Mouse (Mus musculus) forebrain, embryonic 11.5 days (tissue): Measurements from ENCODE around the gene Mast3. TPM values are rescaled to one million over a fixed set of nuclear protein-coding genes. Genes with fewer than 3 reads are reported as not detected.

Source experiments
- ATAC-seq: fragments of 200-750 bp; cut with Nextera tagmentation; replicated peaks from 2 replicates; pipeline ENCODE4 v1.8.0; 2017; ENCODE audit warnings: moderate TSS enrichment; ENCODE audit not compliant: low FRiP score
- DNase-seq: peaks from one replicate; pipeline ENCODE4 v3.0.0-alpha.2; 2017; ENCODE audit warnings: low spot score
- H3K27ac ChIP-seq: fragments of 300-500 bp; sonication (generic); 2 replicates; pipeline ENCODE4 v1.5.1; 2014; ENCODE audit warnings: low read depth, low read length
- H3K27me3 ChIP-seq: fragments of 300-500 bp; sonication (generic); 2 replicates; pipeline ENCODE4 v1.6.1; 2014; ENCODE audit warnings: mild to moderate bottlenecking, low read length, mixed read lengths; ENCODE audit not compliant: control insufficient read depth, insufficient read depth
- H3K36me3 ChIP-seq: fragments of 300-500 bp; sonication (generic); 2 replicates; pipeline ENCODE4 v1.6.1; 2014; ENCODE audit warnings: mild to moderate bottlenecking, low read length, moderate library complexity, mixed read lengths; ENCODE audit not compliant: control insufficient read depth, insufficient read depth
- H3K4me1 ChIP-seq: fragments of 300-500 bp; sonication (generic); replicated peaks from 2 replicates; pipeline ENCODE4 v1.6.1; 2014; ENCODE audit warnings: low read length, mixed read lengths; ENCODE audit not compliant: control insufficient read depth, insufficient read depth
- H3K4me2 ChIP-seq: fragments of 300-500 bp; sonication (generic); 2 replicates; pipeline ENCODE4 v1.6.1; 2014; ENCODE audit warnings: low read depth, mild to moderate bottlenecking, low read length, moderate library complexity, mixed read lengths; ENCODE audit not compliant: severe bottlenecking
- H3K4me3 ChIP-seq: fragments of 300-500 bp; sonication (generic); 2 replicates; pipeline ENCODE4 v1.5.1; 2014; ENCODE audit warnings: low read depth, low read length
- H3K9ac ChIP-seq: fragments of 300-500 bp; sonication (generic); 2 replicates; pipeline ENCODE4 v1.6.1; 2014; ENCODE audit warnings: low read length
- H3K9me3 ChIP-seq: fragments of 300-500 bp; sonication (generic); 2 replicates; pipeline ENCODE4 v1.6.1; 2016; ENCODE audit warnings: low read length, mixed read lengths; ENCODE audit not compliant: control insufficient read depth
- WGBS: fragments of 180-500 bp; shearing (Covaris S2); extraction: QIAGEN DNeasy Blood & Tissue Kit; methylation state at CpG from one replicate; pipeline ENCODE4 v1.1.7; 2014; 5-methylcytosine and 5-hydroxymethylcytosine counted together
- polyA plus RNA-seq: library from polyadenylated mRNA; unstranded; fragments of >200 nt; fragmentation: Nextera tagmentation; extraction: Ambion mirVana; gene quantifications from 2 replicates; pipeline ENCODE4 v1.2.1, GENCODE M21; 2014

Gene Mast3
- polyA plus RNA-seq, 1 experiment from 2014 or later, result 15.9 TPM

DNA sequence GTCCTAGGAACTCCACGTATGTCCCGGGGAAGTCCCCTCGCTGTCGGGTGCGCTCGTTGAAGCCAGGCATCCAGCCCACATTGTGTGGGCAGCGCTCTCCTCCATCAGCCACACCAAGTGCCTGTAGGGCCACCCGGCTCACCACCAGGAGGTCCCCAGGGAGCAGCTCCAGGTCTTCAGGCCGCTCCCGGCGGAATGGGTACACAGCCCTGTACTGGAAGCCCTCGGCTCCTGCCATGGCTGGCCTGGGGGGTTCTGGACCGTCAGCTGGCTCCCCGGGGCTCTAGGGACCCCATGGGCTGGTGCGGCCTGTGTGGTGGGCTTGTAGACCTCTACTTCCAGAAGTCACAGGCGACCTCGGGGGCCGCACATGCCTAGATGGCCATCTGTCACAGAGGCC is 30.1 kb downstream of the Mast3 start:
- 94% methylated on average over 18 of the region's 18 CpGs for WGBS
- no peak overlapping the region for H3K4me2 ChIP-seq
- no peak overlapping the region for H3K9ac ChIP-seq
- ATAC-seq, result no peak
- no peak overlapping the region for H3K27ac ChIP-seq
- no peak for DNase-seq
- no peaks in the 10 kb centered on the region for H3K27me3 ChIP-seq
- H3K36me3 ChIP-seq, result peaks cover 2% of the 10 kb centered on the region; the same call in 1 of the 2 replicates
- no peaks in the 10 kb centered on the region for H3K9me3 ChIP-seq
- no peak overlapping the region for H3K4me3 ChIP-seq
- peaks cover 10% of the 10 kb centered on the region; the same call in 1 of the 2 replicates for H3K4me1 ChIP-seq

DNA sequence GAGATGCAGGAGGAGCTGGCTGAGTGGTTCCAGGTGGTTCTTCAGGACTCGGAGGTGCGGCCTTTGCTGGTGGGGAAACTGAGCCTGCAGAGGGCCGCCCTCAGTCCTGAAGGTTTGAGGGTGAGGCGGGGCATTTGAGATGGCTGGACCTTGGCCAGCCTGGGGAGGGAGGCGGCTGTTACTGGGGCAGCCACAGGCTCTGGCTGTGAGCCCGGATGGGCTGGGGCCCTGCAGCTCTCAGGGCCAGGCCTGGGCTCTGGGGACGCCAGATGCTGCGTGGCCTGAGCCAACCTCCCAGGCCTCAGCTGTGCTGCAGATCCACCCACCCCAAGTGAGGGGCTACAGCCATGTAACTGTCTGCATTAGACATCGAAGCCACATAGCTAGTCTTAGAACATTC is 31.0 kb downstream of the Mast3 start:
- Histone ChIP-seq H3K9ac (no peak overlapping the region), H3K4me3 (no peak overlapping the region), H3K27me3 (no peaks in the 10 kb centered on the region), H3K9me3 (no peaks in the 10 kb centered on the region), H3K27ac (no peak overlapping the region), H3K36me3 (peaks cover 2% of the 10 kb centered on the region; the same call in 1 of the 2 replicates), H3K4me2 (no peak overlapping the region), H3K4me1 (peaks cover 10% of the 10 kb centered on the region; the same call in 1 of the 2 replicates)
- 82% methylated on average over 9 of the region's 9 CpGs for WGBS
- no peak for DNase-seq
- ATAC-seq, result no peak

DNA sequence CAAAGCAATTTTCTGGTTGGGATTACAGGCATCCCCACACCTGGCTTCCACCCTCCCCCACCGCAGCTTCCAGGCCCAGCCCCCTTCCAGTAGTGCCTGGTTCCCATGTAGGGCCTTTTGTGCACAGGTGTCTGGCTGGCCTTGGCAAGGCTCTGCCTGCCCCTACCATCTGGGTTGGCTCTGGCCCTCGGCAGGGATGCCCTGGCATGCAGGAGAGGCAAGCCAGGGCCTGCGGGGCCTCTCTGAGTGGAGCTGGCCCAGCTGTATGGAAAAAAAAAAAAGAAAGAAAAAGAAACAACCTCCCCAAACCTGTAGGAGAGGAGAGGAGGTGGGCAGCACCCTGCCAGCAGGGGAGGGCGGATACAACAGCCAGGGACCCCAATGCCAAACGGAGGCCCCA is 31.4 kb downstream of the Mast3 start:
- Histone ChIP-seq H3K9ac (no peak overlapping the region), H3K36me3 (peaks cover 2% of the 10 kb centered on the region; the same call in 1 of the 2 replicates), H3K4me1 (peaks cover 10% of the 10 kb centered on the region; the same call in 1 of the 2 replicates), H3K27ac (no peak overlapping the region), H3K4me3 (no peak overlapping the region), H3K27me3 (no peaks in the 10 kb centered on the region), H3K9me3 (no peaks in the 10 kb centered on the region), H3K4me2 (no peak overlapping the region)
- no peak for DNase-seq
- 93% methylated on average over 5 of the region's 5 CpGs for WGBS
- ATAC-seq, result no peak

DNA sequence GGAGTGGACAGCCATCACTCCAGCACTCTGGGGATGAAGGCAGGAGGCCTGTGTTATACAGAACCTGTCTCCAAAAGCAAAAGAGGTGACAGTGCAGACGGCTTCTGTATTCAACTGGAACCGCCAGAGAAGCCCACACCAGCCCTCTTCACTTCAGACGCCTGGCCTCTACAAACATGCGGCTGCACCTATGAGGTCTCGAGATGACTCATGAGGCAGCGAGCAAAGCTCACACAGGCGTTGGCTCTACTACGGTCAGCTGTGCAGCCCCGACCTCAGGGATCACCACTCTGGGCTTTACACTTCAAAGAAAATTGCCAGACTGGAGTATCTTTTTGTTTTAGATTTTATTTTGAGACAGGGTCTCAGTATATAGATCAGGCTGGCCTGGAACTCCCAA is 32.0 kb downstream of the Mast3 start:
- Histone ChIP-seq H3K9ac (no peak overlapping the region), H3K4me2 (no peak overlapping the region), H3K4me1 (peaks cover 8% of the 10 kb centered on the region; the same call in 1 of the 2 replicates), H3K4me3 (no peak overlapping the region), H3K27me3 (no peaks in the 10 kb centered on the region), H3K9me3 (no peaks in the 10 kb centered on the region), H3K27ac (no peak overlapping the region), H3K36me3 (peaks cover 2% of the 10 kb centered on the region; the same call in 1 of the 2 replicates)
- WGBS, result 92% methylated on average over 9 of the region's 9 CpGs
- no peak for DNase-seq
- ATAC-seq, result no peak

DNA sequence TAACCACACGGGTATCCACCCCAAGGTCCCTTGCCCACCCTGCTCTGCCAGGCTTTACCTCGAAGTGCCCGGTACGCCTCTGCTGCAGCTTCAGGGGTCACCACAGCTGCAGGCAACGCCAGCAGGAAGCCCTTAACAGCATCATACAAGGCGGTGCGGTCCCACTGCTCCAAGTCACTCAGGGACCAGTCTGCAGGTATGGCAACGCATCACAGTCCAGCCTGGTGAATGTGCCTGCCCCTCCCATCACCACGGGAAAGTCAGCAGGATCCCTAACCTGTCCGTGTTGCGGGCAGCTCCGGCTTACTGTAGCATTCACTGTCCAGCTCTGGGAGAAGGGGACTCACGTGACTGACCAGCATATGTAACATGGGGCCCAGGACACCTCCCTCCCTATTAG is 32.8 kb downstream of the Mast3 start:
- Histone ChIP-seq H3K9me3 (no peaks in the 10 kb centered on the region), H3K4me3 (no peak overlapping the region), H3K9ac (no peak overlapping the region; the same call in 1 of the 2 replicates), H3K4me2 (no peak overlapping the region), H3K36me3 (peaks cover 2% of the 10 kb centered on the region; the same call in 1 of the 2 replicates), H3K27ac (no peak overlapping the region), H3K4me1 (peaks cover 4% of the 10 kb centered on the region; the same call in 1 of the 2 replicates), H3K27me3 (no peaks in the 10 kb centered on the region)
- ATAC-seq (no peak), DNase-seq (no peak)
- 95% methylated on average over 13 of the region's 13 CpGs for WGBS

DNA sequence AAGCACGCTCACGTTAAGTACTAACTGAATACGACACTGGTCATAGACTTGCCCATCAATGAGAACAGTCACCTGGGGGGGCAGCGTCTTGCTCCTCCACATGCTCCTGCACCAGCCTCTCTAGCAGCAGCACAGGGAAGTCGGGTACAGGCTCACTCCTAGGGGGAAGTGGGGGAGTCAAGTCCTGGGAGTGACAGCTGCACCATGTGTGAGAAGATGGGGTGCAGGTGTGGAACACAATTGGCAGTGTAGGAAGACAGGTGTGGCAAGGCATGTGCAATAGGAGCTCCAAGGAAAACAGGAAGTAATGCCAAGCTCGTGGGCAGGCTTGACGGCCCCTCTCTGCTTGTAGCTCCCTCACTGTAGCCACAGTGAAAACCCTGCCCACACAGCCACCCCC is 33.6 kb downstream of the Mast3 start:
- H3K4me2 ChIP-seq, result no peak overlapping the region
- no peaks in the 10 kb centered on the region for H3K9me3 ChIP-seq
- ATAC-seq (no peak), DNase-seq (no peak)
- H3K27ac ChIP-seq, result no peak overlapping the region
- H3K36me3 ChIP-seq, result peaks cover 2% of the 10 kb centered on the region; the same call in 1 of the 2 replicates
- no peak overlapping the region for H3K4me3 ChIP-seq
- peaks cover 10% of the 10 kb centered on the region for H3K4me1 ChIP-seq
- H3K27me3 ChIP-seq, result no peaks in the 10 kb centered on the region
- WGBS, result 91% methylated on average over 7 of the region's 7 CpGs
- H3K9ac ChIP-seq, result no peak overlapping the region

DNA sequence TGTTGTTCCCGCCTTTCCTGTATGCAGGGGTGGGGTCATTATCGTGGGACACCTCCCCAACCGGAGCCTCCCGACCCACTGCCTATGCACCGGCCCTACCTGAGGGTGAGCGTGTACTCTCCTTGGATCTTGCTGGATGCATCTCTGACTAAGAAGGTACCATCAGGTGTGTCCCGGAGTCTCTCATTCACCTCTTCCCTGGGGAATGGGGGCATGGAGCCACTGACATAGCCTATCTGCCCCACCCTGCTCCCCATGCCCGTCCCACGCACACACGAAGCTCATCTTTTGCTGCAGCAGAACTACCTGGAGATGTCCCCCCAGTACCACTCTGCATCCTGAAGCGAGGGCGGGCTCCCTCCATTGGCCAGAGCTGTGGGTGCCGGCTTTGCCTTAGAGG is 34.1 kb downstream of the Mast3 start:
- Histone ChIP-seq H3K9ac (no peak overlapping the region), H3K4me2 (no peak overlapping the region), H3K27me3 (no peaks in the 10 kb centered on the region), H3K4me1 (peaks cover 8% of the 10 kb centered on the region), H3K27ac (no peak overlapping the region), H3K9me3 (no peaks in the 10 kb centered on the region), H3K4me3 (no peak overlapping the region), H3K36me3 (peaks cover 2% of the 10 kb centered on the region; the same call in 1 of the 2 replicates)
- 95% methylated on average over 13 of the region's 13 CpGs for WGBS
- DNase-seq (no peak), ATAC-seq (no peak)

DNA sequence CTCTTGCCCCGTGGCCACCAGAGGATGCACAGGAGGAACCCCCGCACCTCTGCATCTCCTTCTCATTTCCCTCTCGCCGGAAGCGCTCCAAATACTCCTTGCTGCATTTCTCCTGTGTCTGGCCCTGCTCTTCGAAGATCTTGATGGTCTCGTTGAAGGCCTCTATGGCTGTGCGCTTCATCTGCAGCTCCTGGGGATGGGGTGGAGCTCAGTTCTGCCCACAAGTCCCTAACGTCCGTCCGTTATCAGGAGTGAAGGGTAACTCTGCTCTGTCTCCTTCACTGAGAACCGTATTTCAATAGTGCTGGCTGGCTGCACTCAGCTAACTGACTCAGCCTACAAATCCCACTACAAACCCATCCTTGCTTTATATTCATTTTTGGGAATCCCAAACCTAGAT is 35.0 kb downstream of the Mast3 start:
- peaks cover 2% of the 10 kb centered on the region; the same call in 1 of the 2 replicates for H3K36me3 ChIP-seq
- no peak overlapping the region for H3K4me3 ChIP-seq
- 74% methylated on average over 12 of the region's 12 CpGs for WGBS
- H3K9ac ChIP-seq, result no peak overlapping the region
- no peak overlapping the region for H3K4me2 ChIP-seq
- ATAC-seq (no peak; the same call in 1 of the 2 replicates), DNase-seq (no peak)
- no peaks in the 10 kb centered on the region for H3K27me3 ChIP-seq
- H3K9me3 ChIP-seq, result no peaks in the 10 kb centered on the region
- H3K4me1 ChIP-seq, result peaks cover 7% of the 10 kb centered on the region
- no peak overlapping the region for H3K27ac ChIP-seq

DNA sequence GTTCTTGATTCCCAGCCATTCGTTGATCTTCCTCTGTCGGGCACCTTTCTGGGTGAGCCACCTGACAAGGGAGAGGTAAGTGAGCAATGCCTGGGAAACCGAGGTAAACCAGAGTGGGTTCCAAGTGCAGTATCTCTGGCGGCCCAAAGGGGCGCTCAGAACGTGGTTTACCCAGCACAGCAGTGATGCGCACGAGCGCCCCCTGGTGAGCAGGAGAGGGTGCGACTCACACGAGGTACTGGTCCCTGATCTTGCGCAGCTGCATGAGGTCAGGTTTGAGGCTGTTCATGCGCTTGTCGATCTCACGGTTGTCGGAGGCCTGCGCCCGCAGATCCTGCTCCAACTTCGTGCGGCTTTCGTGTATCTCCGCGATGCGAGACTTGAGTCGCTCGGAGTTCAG is 35.5 kb downstream of the Mast3 start:
- Histone ChIP-seq H3K36me3 (peaks cover 2% of the 10 kb centered on the region; the same call in 1 of the 2 replicates), H3K27ac (no peak overlapping the region), H3K4me1 (peaks cover 5% of the 10 kb centered on the region), H3K9me3 (no peaks in the 10 kb centered on the region), H3K4me2 (no peak overlapping the region), H3K4me3 (no peak overlapping the region), H3K9ac (no peak overlapping the region), H3K27me3 (no peaks in the 10 kb centered on the region)
- DNase-seq (peak; percentile 98), ATAC-seq (peak; percentile 66)
- 7% methylated on average over 26 of the region's 26 CpGs for WGBS
